Mouse (Mus musculus) ES-E14 (cell line): ENCODE data around the gene Drosha.

ENCODE experiments used
- ZC3H11A ChIP-seq: IDR thresholded peaks from 2 replicates; pipeline ENCODE4 v1.6.1; 2012; ENCODE audit warnings: low read depth, mild to moderate bottlenecking, inconsistent platforms, low read length, borderline replicate concordance
- ZNF384 ChIP-seq: IDR thresholded peaks from 2 replicates; pipeline ENCODE4 v1.6.1; 2012; ENCODE audit warnings: low read depth, low read length, inconsistent platforms

DNA sequence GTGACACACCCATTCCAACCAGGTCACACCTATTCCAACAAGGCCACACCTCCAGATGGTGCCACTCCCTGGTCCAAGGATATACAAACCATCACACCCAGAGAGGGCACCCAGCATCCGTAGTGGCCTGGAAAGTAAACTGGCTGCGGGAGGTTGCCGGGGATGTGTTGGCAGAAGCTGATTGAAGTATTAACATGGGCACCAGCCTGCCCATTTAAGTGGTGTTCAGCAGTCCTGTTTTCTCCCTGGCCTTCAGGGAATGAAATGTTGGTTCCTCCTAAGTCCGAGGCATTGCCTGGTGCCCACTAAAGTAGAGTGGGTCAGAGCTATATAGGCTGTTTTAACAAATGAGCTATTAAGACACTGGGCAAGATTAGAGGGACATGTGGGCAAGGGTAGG, 8.0 kb downstream of the Drosha start:
- TF ChIP-seq ZNF384 (no peak), ZC3H11A (no peak)
